Mouse (Mus musculus): ENCODE measurements around the gene Optn. TPM values are rescaled to one million over a fixed set of nuclear protein-coding genes. Genes with fewer than 3 reads are reported as not detected.

Gene Optn
- polyA plus RNA-seq, 1 experiment, result 7.5 TPM

GRCm38 (mm10) chr2:5043476-5043761 is 20.4 kb downstream of the Optn start:
- Histone ChIP-seq H3K4me3 (ENCODE audit: insufficient read depth, low read length) (no peak overlapping the region), H3K4me1 (ENCODE audit: control insufficient read depth, insufficient read depth, low read length) (no peaks in the 10 kb centered on the region), H3K27ac (ENCODE audit: insufficient read depth, low read length) (no peak overlapping the region)
- TF ChIP-seq CTCF (IDR thresholded peaks at IDR 0.05; ENCODE audit: extremely low read depth, insufficient read depth, low read length) (no peak), POLR2A (IDR thresholded peaks at IDR 0.05; ENCODE audit: extremely low read depth, insufficient read depth, low read length) (no peak)

- no peak for TF ChIP-seq CTCF (IDR thresholded peaks at IDR 0.05; ENCODE audit: extremely low read depth, insufficient read depth, low read length)
- TF ChIP-seq POLR2A (IDR thresholded peaks at IDR 0.05; ENCODE audit: extremely low read depth, insufficient read depth, low read length), result no peak
- H3K27ac ChIP-seq (ENCODE audit: insufficient read depth, low read length), result no peak overlapping the region
- no peaks in the 10 kb centered on the region; the same call in 1 of the 2 replicates for H3K4me1 ChIP-seq (ENCODE audit: control insufficient read depth, insufficient read depth, low read length)
- no peak overlapping the region for H3K4me3 ChIP-seq (ENCODE audit: insufficient read depth, low read length)
These were observed 21.0 kb downstream of the Optn start for GRCm38 (mm10) chr2:5042616-5043475.

- H3K4me3 ChIP-seq (ENCODE audit: insufficient read depth, low read length), result no peak overlapping the region
- no peak for TF ChIP-seq POLR2A (IDR thresholded peaks at IDR 0.05; ENCODE audit: extremely low read depth, insufficient read depth, low read length)
- TF ChIP-seq CTCF (IDR thresholded peaks at IDR 0.05; ENCODE audit: extremely low read depth, insufficient read depth, low read length), result no peak
These were observed 22.0 kb downstream of the Optn start for GRCm38 (mm10) chr2:5041854-5042253.

GRCm38 (mm10) chr2:5040281-5041161 is 23.3 kb downstream of the Optn start:
- H3K27ac ChIP-seq (ENCODE audit: insufficient read depth, low read length), result no peak overlapping the region
- TF ChIP-seq POLR2A (IDR thresholded peaks at IDR 0.05; ENCODE audit: extremely low read depth, insufficient read depth, low read length) (no peak), CTCF (IDR thresholded peaks at IDR 0.05; ENCODE audit: extremely low read depth, insufficient read depth, low read length) (no peak)

More at GRCm38 (mm10) chr2:5041854-5042253, 22.0 kb downstream of the Optn start:
- no peak overlapping the region for H3K27ac ChIP-seq (ENCODE audit: insufficient read depth, low read length)
- no peaks in the 10 kb centered on the region; the same call in 1 of the 2 replicates for H3K4me1 ChIP-seq (ENCODE audit: control insufficient read depth, insufficient read depth, low read length)

GRCm38 (mm10) chr2:5039350-5040170 is 24.3 kb downstream of the Optn start:
- Histone ChIP-seq H3K4me3 (ENCODE audit: insufficient read depth, low read length) (no peak overlapping the region), H3K4me1 (ENCODE audit: control insufficient read depth, insufficient read depth, low read length) (peaks cover 1% of the 10 kb centered on the region; the same call in 1 of the 2 replicates), H3K27ac (ENCODE audit: insufficient read depth, low read length) (no peak overlapping the region)
- TF ChIP-seq POLR2A (IDR thresholded peaks at IDR 0.05; ENCODE audit: extremely low read depth, insufficient read depth, low read length), result no peak

More at GRCm38 (mm10) chr2:5040281-5041161, 23.3 kb downstream of the Optn start:
- no peak overlapping the region for H3K4me3 ChIP-seq (ENCODE audit: insufficient read depth, low read length)
- H3K4me1 ChIP-seq (ENCODE audit: control insufficient read depth, insufficient read depth, low read length), result peaks cover 1% of the 10 kb centered on the region; the same call in 1 of the 2 replicates

GRCm38 (mm10) chr2:5038320-5038719 is 25.5 kb downstream of the Optn start:
- H3K27ac ChIP-seq (ENCODE audit: insufficient read depth, low read length), result no peak overlapping the region
- peaks cover 3% of the 10 kb centered on the region for H3K4me1 ChIP-seq (ENCODE audit: control insufficient read depth, insufficient read depth, low read length)
- TF ChIP-seq POLR2A (IDR thresholded peaks at IDR 0.05; ENCODE audit: extremely low read depth, insufficient read depth, low read length) (no peak), CTCF (IDR thresholded peaks at IDR 0.05; ENCODE audit: extremely low read depth, insufficient read depth, low read length) (no peak)
- no peak overlapping the region for H3K4me3 ChIP-seq (ENCODE audit: insufficient read depth, low read length)

GRCm38 (mm10) chr2:5037390-5037789 is 26.5 kb downstream of the Optn start:
- H3K27ac ChIP-seq (ENCODE audit: insufficient read depth, low read length), result no peak overlapping the region
- H3K4me1 ChIP-seq (ENCODE audit: control insufficient read depth, insufficient read depth, low read length), result peaks cover 3% of the 10 kb centered on the region
- TF ChIP-seq CTCF (IDR thresholded peaks at IDR 0.05; ENCODE audit: extremely low read depth, insufficient read depth, low read length) (no peak), POLR2A (IDR thresholded peaks at IDR 0.05; ENCODE audit: extremely low read depth, insufficient read depth, low read length) (no peak)
- H3K4me3 ChIP-seq (ENCODE audit: insufficient read depth, low read length), result no peak overlapping the region

GRCm38 (mm10) chr2:5036411-5037076 is 27.3 kb downstream of the Optn start:
- Histone ChIP-seq H3K4me3 (ENCODE audit: insufficient read depth, low read length) (no peak overlapping the region), H3K27ac (ENCODE audit: insufficient read depth, low read length) (no peak overlapping the region), H3K4me1 (ENCODE audit: control insufficient read depth, insufficient read depth, low read length) (peaks cover 3% of the 10 kb centered on the region)
- TF ChIP-seq CTCF (IDR thresholded peaks at IDR 0.05; ENCODE audit: extremely low read depth, insufficient read depth, low read length), result no peak
- TF ChIP-seq POLR2A (IDR thresholded peaks at IDR 0.05; ENCODE audit: extremely low read depth, insufficient read depth, low read length), result no peak
